Mouse (Mus musculus): ENCODE results near the gene Dync2h1. TPM values are rescaled to one million over a fixed set of nuclear protein-coding genes. Genes with fewer than 3 reads are reported as not detected.
"Not testable (repeated sequence)": the region's sequence is repeated elsewhere in the genome, so short reads cannot be mapped to it uniquely, and the experiment has no call there.

The Dync2h1 gene
- 2.2 and 3.0 TPM in 2 replicates for polyA plus RNA-seq (2015; fragmentation: Nextera tagmentation; extraction: Ambion mirVana)

DNA sequence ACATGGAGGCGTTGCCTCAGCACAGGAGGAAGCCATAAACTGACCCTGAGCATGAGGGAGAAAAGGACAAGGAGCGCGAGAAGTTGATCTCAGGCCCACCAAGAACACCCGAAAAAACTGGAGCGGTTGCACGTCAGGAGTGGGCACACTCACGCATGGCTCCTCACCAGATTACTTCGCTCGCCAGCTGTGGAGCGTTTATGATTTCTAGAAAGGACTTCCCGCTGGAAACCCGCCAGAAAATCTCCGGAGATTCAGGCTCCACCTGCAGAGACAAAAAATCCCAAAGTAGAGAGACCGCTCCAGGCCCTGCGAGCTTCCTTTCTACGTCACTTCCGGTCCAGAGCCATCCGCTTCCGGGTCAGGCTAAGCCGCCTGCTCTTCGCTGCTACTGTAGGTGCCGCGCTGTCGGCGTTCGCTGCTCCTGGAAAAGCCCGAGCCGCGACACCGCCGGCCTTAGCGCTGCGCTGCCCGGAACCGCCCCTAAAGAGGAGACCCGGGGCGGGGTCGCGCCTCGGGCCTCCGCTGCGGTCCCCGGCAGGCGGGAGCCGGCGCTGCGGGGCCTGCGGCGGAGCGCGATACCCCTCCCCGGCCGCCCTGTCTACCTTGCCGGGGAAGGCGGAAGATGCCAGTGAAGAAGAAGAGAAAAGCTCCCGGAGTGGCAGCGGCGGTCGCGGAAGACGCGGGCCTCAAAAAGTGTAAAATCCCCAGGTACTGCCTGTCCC is at the start of gene Dync2h1, which contains the start of gene Dcun1d5:
Dync2h1 (minus strand) TSS at position 275 of the 725 bp plus-strand sequence.
Dcun1d5 (plus strand) TSS at position 349 of the 725 bp plus-strand sequence.
- ATAC-seq (ENCODE audit: low read depth) (peak; percentile 99), DNase-seq (peak; percentile 84)
- Histone ChIP-seq H3K9me3 (replicated peaks) (no peaks in the 10 kb centered on the region), H3K9ac (peak within 1 kb of the TSS; percentile 95), H3K27ac (peak within 1 kb of the TSS; percentile 94), H3K4me1 (replicated peaks) (peaks cover 26% of the 10 kb centered on the region), H3K4me2 (peak within 1 kb of the TSS; percentile 84), H3K36me3 (peaks cover 6% of the 10 kb centered on the region; the same call in 1 of the 2 replicates), H3K27me3 (no peaks in the 10 kb centered on the region), H3K4me3 (replicated peaks) (peak within 1 kb of the TSS; percentile 93)
- WGBS (ENCODE audit: insufficient replicate concordance) = 0% methylated on average over 62 of the region's 62 CpGs

- Histone ChIP-seq H3K36me3 (peaks cover 5% of the 10 kb centered on the region), H3K4me1 (replicated peaks) (no peaks in the 10 kb centered on the region), H3K9me3 (replicated peaks) (no peaks in the 10 kb centered on the region), H3K4me3 (replicated peaks) (no peak overlapping the region), H3K9ac (no peak overlapping the region), H3K4me2 (no peak overlapping the region), H3K27me3 (no peaks in the 10 kb centered on the region), H3K27ac (no peak overlapping the region)
- 68% methylated on average over 7 of the region's 7 CpGs for WGBS (ENCODE audit: insufficient replicate concordance)
- ATAC-seq (ENCODE audit: low read depth) (no peak), DNase-seq (no peak)
Measured at GRCm38 (mm10) chr9:7221460-7221859, 37.2 kb upstream of the Dync2h1 start.

DNA sequence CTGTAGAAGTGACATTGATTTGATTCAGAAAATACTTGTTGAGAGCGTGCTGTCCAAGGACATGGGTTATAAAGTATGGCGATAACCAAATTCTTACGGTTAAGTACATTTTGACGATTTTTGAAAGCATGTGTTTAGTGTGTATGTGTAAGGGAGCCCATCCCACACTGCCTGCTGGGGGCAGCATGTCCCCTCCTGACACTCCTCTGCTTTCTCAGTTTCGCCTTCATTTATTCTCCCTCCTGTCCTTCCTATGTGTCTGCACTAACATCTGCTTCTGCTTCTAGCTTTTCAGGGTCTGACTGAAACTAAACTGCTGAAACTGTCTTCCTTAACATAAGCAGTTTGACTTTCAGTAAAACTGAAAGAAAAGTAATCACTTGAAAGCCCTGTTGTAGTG is 36.8 kb upstream of the Dync2h1 start:
- Histone ChIP-seq H3K9me3 (replicated peaks) (no peaks in the 10 kb centered on the region), H3K4me3 (replicated peaks) (no peak overlapping the region), H3K36me3 (peaks cover 5% of the 10 kb centered on the region), H3K4me2 (no peak overlapping the region), H3K4me1 (replicated peaks) (no peaks in the 10 kb centered on the region), H3K27me3 (no peaks in the 10 kb centered on the region), H3K27ac (no peak overlapping the region), H3K9ac (no peak overlapping the region)
- DNase-seq (no peak), ATAC-seq (ENCODE audit: low read depth) (no peak)
- WGBS (ENCODE audit: insufficient replicate concordance) = 77% methylated on average over 5 of the region's 5 CpGs

DNA sequence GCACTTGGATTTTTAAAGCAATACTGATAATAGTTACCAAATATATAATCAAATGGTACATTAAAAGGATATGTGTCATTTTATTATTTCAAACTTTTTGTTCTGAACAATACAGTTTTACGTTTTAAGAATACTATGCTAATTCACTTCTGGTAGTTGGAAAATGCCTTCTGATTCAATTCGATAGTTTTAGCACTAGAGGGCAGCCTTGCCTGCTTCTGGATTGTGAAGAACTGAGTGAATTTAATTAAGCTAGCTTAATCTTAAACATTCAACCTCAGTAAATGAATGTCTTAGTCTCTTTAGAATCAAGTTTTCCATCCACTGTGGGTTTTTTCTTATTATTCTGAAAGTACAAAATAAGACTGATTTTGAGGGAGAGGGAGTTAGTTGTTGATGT is 32.0 kb upstream of the Dync2h1 start:
- ATAC-seq (ENCODE audit: low read depth) (no peak), DNase-seq (no peak)
- 37% methylated on average over 2 of the region's 2 CpGs for WGBS (ENCODE audit: insufficient replicate concordance)
- Histone ChIP-seq H3K27me3 (no peaks in the 10 kb centered on the region), H3K9ac (no peak overlapping the region), H3K27ac (no peak overlapping the region), H3K9me3 (replicated peaks) (no peaks in the 10 kb centered on the region), H3K4me2 (no peak overlapping the region), H3K36me3 (peaks cover 11% of the 10 kb centered on the region), H3K4me3 (replicated peaks) (no peak overlapping the region), H3K4me1 (replicated peaks) (no peaks in the 10 kb centered on the region)

DNA sequence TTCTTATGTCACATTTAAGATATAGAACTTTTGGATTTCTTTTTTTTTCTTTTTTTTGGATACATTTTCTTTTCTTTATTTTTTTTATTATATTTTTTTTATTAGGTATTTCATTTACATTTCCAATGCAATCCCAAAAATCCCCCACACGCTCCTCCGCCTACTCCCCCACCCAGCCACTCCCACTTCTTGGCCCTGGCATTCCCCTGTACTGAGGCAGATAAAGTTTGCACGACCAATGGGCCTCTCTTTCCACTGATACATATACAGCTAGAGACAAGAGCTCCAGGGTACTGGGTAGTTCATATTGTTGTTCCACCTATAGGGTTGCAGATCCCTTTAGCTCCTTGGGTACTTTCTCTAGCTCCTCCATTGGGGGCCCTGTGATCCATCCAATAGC is 6.4 kb upstream of the Dync2h1 start:
- not testable (repeated sequence) for H3K27ac ChIP-seq; H3K9ac ChIP-seq; H3K36me3 ChIP-seq; H3K9me3 ChIP-seq (replicated peaks); H3K4me3 ChIP-seq (replicated peaks); H3K4me2 ChIP-seq; H3K27me3 ChIP-seq
- H3K4me1 ChIP-seq (replicated peaks) = peaks cover 15% of the 10 kb centered on the region
- WGBS (ENCODE audit: insufficient replicate concordance) = 36% methylated on average over 3 of the region's 3 CpGs
- peak; percentile 99 for ATAC-seq (ENCODE audit: low read depth)
- DNase-seq = peak; percentile 27

GRCm38 (mm10) chr9:7184897-7185291 is 648 bp upstream of the Dync2h1 start:
- Histone ChIP-seq H3K27me3 (no peaks in the 10 kb centered on the region), H3K4me2 (peak overlapping the region; percentile 84), H3K4me1 (replicated peaks) (peaks cover 27% of the 10 kb centered on the region), H3K27ac (peak overlapping the region; percentile 94), H3K9me3 (replicated peaks) (no peaks in the 10 kb centered on the region), H3K36me3 (peaks cover 7% of the 10 kb centered on the region), H3K4me3 (replicated peaks) (peak overlapping the region; percentile 93), H3K9ac (peak overlapping the region; percentile 95)
- DNase-seq (peak; percentile 36), ATAC-seq (ENCODE audit: low read depth) (peak; percentile 81)
- under 1% methylated on average over 25 of the region's 31 CpGs for WGBS (ENCODE audit: insufficient replicate concordance)

GRCm38 (mm10) chr9:7176618-7177610 is 7.3 kb downstream of the Dync2h1 start:
- Histone ChIP-seq H3K9ac (peak overlapping the region; percentile 60), H3K4me1 (replicated peaks) (peaks cover 13% of the 10 kb centered on the region), H3K4me2 (peak overlapping the region; percentile 82), H3K9me3 (replicated peaks) (no peaks in the 10 kb centered on the region), H3K27ac (no peak overlapping the region), H3K27me3 (no peaks in the 10 kb centered on the region), H3K36me3 (peaks cover 6% of the 10 kb centered on the region; the same call in 1 of the 2 replicates), H3K4me3 (replicated peaks) (peak overlapping the region; percentile 61)
- WGBS (ENCODE audit: insufficient replicate concordance) = 9% methylated on average over 41 of the region's 41 CpGs
- ATAC-seq (ENCODE audit: low read depth) = peak; percentile 98
- DNase-seq = peak; percentile 67

DNA sequence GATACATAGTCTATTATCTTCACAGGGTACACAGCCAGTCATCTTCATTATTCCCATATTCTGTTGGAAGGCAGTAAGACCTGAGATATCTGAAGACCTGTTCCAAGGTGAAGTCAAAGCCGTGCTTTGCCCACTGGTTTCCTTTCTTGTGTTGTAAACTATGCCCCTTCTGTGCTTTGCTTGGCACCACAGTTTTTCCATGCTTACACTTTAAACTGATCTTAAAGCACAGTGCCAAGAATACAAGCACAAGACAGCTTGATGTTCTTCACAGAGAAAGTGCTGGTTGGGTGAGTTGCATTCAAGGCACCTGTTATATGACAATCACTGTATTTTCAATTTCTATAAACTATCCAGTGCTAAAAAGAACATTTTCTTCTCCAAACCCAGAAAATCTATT is 10.5 kb downstream of the Dync2h1 start:
- Histone ChIP-seq H3K9ac (no peak overlapping the region), H3K9me3 (replicated peaks) (no peaks in the 10 kb centered on the region), H3K36me3 (no peaks in the 10 kb centered on the region), H3K4me3 (replicated peaks) (no peak overlapping the region), H3K27ac (no peak overlapping the region), H3K4me2 (no peak overlapping the region), H3K4me1 (replicated peaks) (peaks cover 13% of the 10 kb centered on the region), H3K27me3 (no peaks in the 10 kb centered on the region)
- ATAC-seq (ENCODE audit: low read depth) = no peak
- no peak for DNase-seq
- 70% methylated on average over 1 of the region's 1 CpGs for WGBS (ENCODE audit: insufficient replicate concordance)

- H3K27me3 ChIP-seq = no peaks in the 10 kb centered on the region
- no peak overlapping the region for H3K4me2 ChIP-seq
- H3K36me3 ChIP-seq = peaks cover 8% of the 10 kb centered on the region; the same call in 1 of the 2 replicates
- no peak overlapping the region for H3K9ac ChIP-seq
- ATAC-seq (ENCODE audit: low read depth) (peak; percentile 92), DNase-seq (no peak)
- peaks cover 11% of the 10 kb centered on the region for H3K4me1 ChIP-seq (replicated peaks)
- no peak overlapping the region for H3K4me3 ChIP-seq (replicated peaks)
- WGBS (ENCODE audit: insufficient replicate concordance) = 26% methylated on average over 6 of the region's 6 CpGs
- H3K9me3 ChIP-seq (replicated peaks) = no peaks in the 10 kb centered on the region
- no peak overlapping the region for H3K27ac ChIP-seq
Measured at GRCm38 (mm10) chr9:7167339-7167998, 16.8 kb downstream of the Dync2h1 start.

GRCm38 (mm10) chr9:7160688-7161087 is 23.6 kb downstream of the Dync2h1 start:
- H3K9me3 ChIP-seq (replicated peaks) = no peaks in the 10 kb centered on the region
- H3K36me3 ChIP-seq = peaks cover 9% of the 10 kb centered on the region; the same call in 1 of the 2 replicates
- H3K4me1 ChIP-seq (replicated peaks) = no peaks in the 10 kb centered on the region
- WGBS (ENCODE audit: insufficient replicate concordance) = 84% methylated on average over 5 of the region's 5 CpGs
- H3K4me3 ChIP-seq (replicated peaks) = no peak overlapping the region
- no peak overlapping the region for H3K27ac ChIP-seq
- DNase-seq (no peak), ATAC-seq (ENCODE audit: low read depth) (no peak)
- H3K4me2 ChIP-seq = no peak overlapping the region
- no peak overlapping the region for H3K9ac ChIP-seq
- no peaks in the 10 kb centered on the region for H3K27me3 ChIP-seq

- WGBS (ENCODE audit: insufficient replicate concordance) = 60% methylated on average over 3 of the region's 3 CpGs
- DNase-seq = no peak
Measured at GRCm38 (mm10) chr9:7159718-7160117, 24.5 kb downstream of the Dync2h1 start.

More at GRCm38 (mm10) chr9:7159718-7160117, 24.5 kb downstream of the Dync2h1 start:
- Histone ChIP-seq H3K9ac (no peak overlapping the region), H3K4me2 (no peak overlapping the region), H3K27ac (no peak overlapping the region), H3K36me3 (0 out of 2 replicates have a peak, but pooled peaks cover 5% of the 10 kb centered on the region), H3K4me1 (replicated peaks) (no peaks in the 10 kb centered on the region), H3K9me3 (replicated peaks) (no peaks in the 10 kb centered on the region), H3K27me3 (no peaks in the 10 kb centered on the region), H3K4me3 (replicated peaks) (no peak overlapping the region)
- ATAC-seq (ENCODE audit: low read depth) = no peak

Data from liver, embryonic 13.5 days (tissue).